Mouse (Mus musculus) lung, postnatal 0 days (tissue): ENCODE measurements around the gene Cmtm1.

Source experiments
- CTCF ChIP-seq: IDR thresholded peaks from 2 replicates; pipeline ENCODE4 v1.5.1; 2016; ENCODE audit warnings: antibody characterized with exemption, mild to moderate bottlenecking
- EP300 ChIP-seq: IDR thresholded peaks from 2 replicates; pipeline ENCODE4 v1.6.1; 2016; ENCODE audit warnings: antibody characterized with exemption, mild to moderate bottlenecking, control low read depth

DNA sequence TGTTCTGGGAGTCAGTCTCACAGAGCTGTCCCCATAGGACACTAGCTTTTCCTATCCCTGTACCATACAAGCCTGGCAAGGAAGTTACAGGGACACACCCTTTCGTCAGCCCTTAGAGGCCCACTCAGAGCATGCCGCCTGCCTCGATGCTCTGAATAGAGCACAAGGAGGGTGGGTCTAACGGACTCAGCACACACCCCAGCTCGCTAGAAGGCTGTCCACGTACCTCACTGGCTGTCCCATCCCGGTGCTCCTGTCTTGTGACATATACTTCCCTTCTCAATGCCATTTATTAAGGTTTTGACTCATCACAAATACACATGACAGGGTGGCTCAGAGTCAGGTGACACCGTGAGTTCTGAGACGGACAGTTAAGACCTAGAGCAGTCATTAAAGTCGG is 44.6 kb upstream of the Cmtm1 start:
- no peak for TF ChIP-seq EP300
- TF ChIP-seq CTCF: no peak
